13 mouse cellular contexts compared by ENCODE assay signal in genomic region chr16:67186322-67186721, GRCm38 (mm10).
A peak's percentile ranks its signal among the peaks of the same experiment; 100 is the strongest.
DNase-seq lines count a peak whose midpoint lies in the region.
"Had no signal": no experiment of that assay in that cellular context is flagged by ENCODE, and none has a peak within 500 bp of the region (broad histone marks: within the 10 kb centered on the region; RNA-seq: fewer than 3 reads in every experiment).

No protein-coding gene starts in this region.

- peak; percentile 5 for DNase-seq in adrenal gland, postnatal 10 days
- DNase-seq in adrenal gland, adult 2 months = no peak
- DNase-seq in cerebellum, adult 18-20 months = peak; percentile 24 to 46
- no peak for DNase-seq in cerebellum, adult 11 months
- DNase-seq in cerebellum, adult 9-11 months = peak; percentile 53
- DNase-seq in heart, postnatal 4 days = no peak
- DNase-seq in gastrocnemius, adult 8-10 months (ENCODE audit: low spot score in 2 of 2) = no peak
- DNase-seq: adrenal gland, postnatal 14 days; gastrocnemius, postnatal 14 days; heart, adult 18-20 months; heart, postnatal 14 days; kidney, adult 11 months; kidney, adult 8-10 months had no signal

Comparison
In these comparisons a context has a peak if more than half of its experiments do, and no peak if none do; other contexts are left out.
1. DNase-seq: peak in adrenal gland, postnatal 10 days (single experiment), cerebellum, adult 18-20 months (2 of 2) and cerebellum, adult 9-11 months (single experiment); none in adrenal gland, adult 2 months (single experiment), cerebellum, adult 11 months (single experiment), heart, postnatal 4 days (single experiment) and gastrocnemius, adult 8-10 months (0 of 2).